Mouse (Mus musculus): ENCODE results near the gene Tmem53.

The Tmem53 gene

DNA sequence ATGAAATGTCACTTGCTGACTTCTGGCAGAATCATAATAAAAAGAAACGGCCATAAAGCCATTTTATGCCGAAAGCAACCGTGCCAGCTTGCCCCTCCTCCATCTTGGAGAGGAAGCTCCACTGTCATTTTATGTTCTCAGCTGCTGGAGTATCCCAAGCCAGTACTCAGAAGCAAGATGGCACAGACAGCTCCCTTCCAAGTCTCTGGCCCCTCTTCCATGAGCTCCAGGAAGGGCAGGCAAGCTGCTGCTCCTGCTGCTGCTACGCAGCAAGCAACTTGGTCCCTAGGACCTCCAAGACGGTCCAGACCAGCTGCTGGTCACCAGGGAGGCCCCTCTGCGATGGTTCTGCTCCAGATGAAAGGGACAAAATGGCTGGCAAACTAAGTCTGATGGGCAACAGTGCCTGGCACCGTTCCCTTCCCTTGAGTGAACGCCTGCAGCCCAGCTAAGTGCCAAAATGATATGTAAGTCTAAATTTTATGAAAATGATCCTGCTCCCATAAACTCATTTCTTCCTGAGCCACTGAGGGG, 28.7 kb downstream of the Tmem53 start:
- DNase-seq (ENCODE audit: extremely low read depth, low read depth, low spot score): no peak

- peak; percentile 72 for DNase-seq (ENCODE audit: extremely low read depth, low read depth, low spot score)
Observed at GRCm38 (mm10) chr4:117281090-117281845, 29.5 kb downstream of the Tmem53 start.

DNA sequence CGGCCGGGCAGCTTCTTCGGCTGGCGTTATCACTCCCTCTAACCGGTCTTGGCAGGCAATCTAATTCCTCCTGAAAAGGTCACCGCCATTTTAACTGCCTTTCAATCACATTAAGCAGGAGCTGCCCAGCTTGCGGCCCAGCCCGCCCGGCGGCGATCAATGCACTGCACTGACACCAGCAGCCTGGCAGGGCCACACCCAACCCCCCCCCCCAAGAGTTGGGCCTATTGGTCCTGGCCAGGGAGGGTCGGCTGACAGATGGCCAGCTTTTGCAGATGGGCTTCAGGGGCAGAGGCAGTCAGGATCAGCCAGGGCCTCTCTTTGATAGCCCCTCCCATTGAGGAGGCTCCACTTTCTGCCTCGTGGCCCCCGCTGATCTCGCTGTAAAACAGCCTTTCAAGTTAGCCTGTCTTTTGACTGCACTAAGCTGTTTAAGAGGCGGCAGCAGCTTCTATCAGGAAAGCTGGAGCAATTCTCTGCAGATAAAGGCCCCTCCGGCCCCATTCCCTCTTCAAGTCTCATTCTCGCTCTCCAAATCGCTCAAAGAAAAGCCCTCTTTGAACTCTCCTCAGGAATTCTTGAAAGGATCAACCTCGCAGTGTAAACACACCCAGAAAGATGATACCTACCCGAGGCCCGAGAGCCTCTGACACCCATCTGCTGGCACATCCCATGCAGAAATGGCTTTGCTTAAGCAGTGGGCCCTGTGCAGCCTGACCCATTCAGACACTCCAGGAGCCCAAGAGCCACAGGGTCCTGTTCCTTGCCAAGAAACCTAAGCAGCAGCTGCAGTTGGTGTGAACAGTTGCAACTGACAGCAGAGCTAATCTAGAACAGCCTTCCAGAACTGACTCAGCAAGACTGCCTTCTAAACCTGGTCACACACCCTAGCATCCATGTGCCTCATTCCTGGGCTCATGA, 31.8 kb downstream of the Tmem53 start:
- no peak for DNase-seq (ENCODE audit: extremely low read depth, low read depth, low spot score)

- no peak for DNase-seq (ENCODE audit: extremely low read depth, low read depth, low spot score)
Observed at GRCm38 (mm10) chr4:117284363-117284762, 32.6 kb downstream of the Tmem53 start.

DNA sequence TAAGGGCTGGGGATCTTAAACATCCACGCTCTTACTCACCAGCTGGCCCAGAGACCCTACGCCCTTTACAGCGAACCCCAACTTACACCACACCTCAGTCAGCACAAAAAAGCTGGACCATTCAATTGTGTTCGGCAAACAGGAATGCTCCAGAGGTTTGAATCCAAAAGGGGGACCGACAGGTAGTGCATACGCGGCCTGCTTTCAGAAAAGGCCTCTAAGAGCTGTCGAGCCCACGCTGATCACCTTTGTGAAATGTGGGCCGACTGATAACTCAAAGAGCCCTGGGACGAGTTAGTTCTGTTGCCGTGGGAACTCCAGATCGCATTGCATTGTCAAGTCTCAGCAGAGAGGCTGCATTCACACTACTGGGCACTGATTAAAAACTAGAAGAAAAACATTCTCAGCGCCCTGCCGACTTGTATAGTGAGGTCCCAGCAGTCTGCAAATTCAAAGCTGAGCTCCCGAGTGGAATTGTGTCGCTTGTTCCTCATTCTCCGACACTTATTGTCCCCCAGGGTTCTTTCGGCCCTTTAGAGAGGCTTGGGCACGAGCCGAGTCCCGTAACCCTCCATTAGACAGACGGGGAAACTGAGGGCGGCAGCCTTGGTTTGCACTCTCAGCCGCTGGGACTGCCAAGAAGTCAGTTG, 36.7 kb downstream of the Tmem53 start:
- no peak for DNase-seq (ENCODE audit: extremely low read depth, low read depth, low spot score)

- DNase-seq (ENCODE audit: extremely low read depth, low read depth, low spot score): no peak
Observed at GRCm38 (mm10) chr4:117288927-117289801, 37.4 kb downstream of the Tmem53 start.

DNA sequence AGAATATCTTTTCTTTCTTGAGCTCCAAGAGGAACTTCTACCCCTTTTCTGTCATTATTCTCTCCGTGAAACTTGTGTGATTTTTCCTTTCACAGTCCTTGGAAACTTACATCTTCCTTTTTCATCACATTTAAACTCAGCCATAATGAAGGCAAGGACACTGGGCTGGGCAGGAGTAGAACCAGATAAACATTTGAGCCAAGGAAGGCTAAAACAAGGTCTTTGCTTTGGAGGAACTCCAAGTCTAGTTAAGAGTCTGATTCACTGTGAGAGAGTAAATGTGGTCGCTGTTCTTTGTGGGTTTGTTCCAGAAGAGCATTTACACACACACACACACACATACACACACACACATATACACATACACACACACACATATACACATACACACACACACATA, 39.9 kb downstream of the Tmem53 start:
- DNase-seq (ENCODE audit: extremely low read depth, low read depth, low spot score): no peak

- DNase-seq (ENCODE audit: extremely low read depth, low read depth, low spot score): no peak
Observed at GRCm38 (mm10) chr4:117296849-117297593, 45.3 kb downstream of the Tmem53 start.

- DNase-seq (ENCODE audit: extremely low read depth, low read depth, low spot score): no peak
Observed at GRCm38 (mm10) chr4:117297819-117298218, 46.1 kb downstream of the Tmem53 start.

- no peak for DNase-seq (ENCODE audit: extremely low read depth, low read depth, low spot score)
Observed at GRCm38 (mm10) chr4:117299921-117300320, 48.2 kb downstream of the Tmem53 start.

- DNase-seq (ENCODE audit: extremely low read depth, low read depth, low spot score): no peak
Observed at GRCm38 (mm10) chr4:117302027-117302806, 50.5 kb downstream of the Tmem53 start.

GRCm38 (mm10) chr4:117303581-117304238, 52.0 kb downstream of the Tmem53 start:
- DNase-seq (ENCODE audit: extremely low read depth, low read depth, low spot score): no peak

- no peak for DNase-seq (ENCODE audit: extremely low read depth, low read depth, low spot score)
Observed at GRCm38 (mm10) chr4:117304239-117305025, 52.7 kb downstream of the Tmem53 start.

- DNase-seq (ENCODE audit: extremely low read depth, low read depth, low spot score): no peak
Observed at GRCm38 (mm10) chr4:117305461-117305860, 53.7 kb downstream of the Tmem53 start.

- DNase-seq (ENCODE audit: extremely low read depth, low read depth, low spot score): no peak
Observed at GRCm38 (mm10) chr4:117307270-117307669, 55.5 kb downstream of the Tmem53 start.

- DNase-seq (ENCODE audit: extremely low read depth, low read depth, low spot score): no peak
Observed at GRCm38 (mm10) chr4:117309427-117309826, 57.7 kb downstream of the Tmem53 start.

DNA sequence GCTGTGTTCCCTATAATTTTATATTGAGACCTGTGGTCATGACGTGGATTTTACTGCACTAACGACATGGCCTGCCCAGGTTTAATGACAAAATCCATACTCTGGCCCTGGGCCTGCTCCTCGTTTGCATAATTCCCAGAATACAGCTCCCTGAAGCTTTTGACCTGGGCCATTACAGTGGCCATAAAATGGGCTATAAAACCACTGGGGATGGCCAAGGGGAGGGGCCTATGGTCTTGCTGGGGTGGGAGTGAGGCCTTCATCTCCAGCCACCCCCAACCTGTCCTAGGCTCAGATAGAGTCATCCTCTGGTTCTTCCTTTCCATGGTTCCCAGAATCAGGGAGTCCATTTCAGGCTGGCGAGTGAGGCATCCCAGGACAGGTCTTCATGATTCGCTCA, 60.1 kb downstream of the Tmem53 start:
- DNase-seq (ENCODE audit: extremely low read depth, low read depth, low spot score): no peak
